Mouse (Mus musculus): ENCODE measurements around the gene Mfng.
A peak's percentile ranks its signal among the peaks of the same experiment; 100 is the strongest.

Gene Mfng

GRCm38 (mm10) chr15:78773290-78773729 lies at the start of gene Mfng:
Mfng (minus strand) TSS chr15:78773475.
- peak; percentile 80 to 89 for DNase-seq

GRCm38 (mm10) chr15:78816074-78816391 lies 42.8 kb upstream of the Mfng start:
- DNase-seq: no peak

- no peak for DNase-seq
These were observed 42.2 kb upstream of the Mfng start for GRCm38 (mm10) chr15:78815314-78816073.

- DNase-seq: no peak
These were observed 40.3 kb upstream of the Mfng start for GRCm38 (mm10) chr15:78813603-78814002.

GRCm38 (mm10) chr15:78810146-78810545 lies 36.9 kb upstream of the Mfng start:
- no peak for DNase-seq

- no peak for DNase-seq
These were observed 36.5 kb upstream of the Mfng start for GRCm38 (mm10) chr15:78809739-78810138.

- no peak for DNase-seq
These were observed 35.7 kb upstream of the Mfng start for GRCm38 (mm10) chr15:78808980-78809379.

GRCm38 (mm10) chr15:78807141-78807540 lies 33.9 kb upstream of the Mfng start:
- peak in 1 of 2 experiments; percentile 62 for DNase-seq

GRCm38 (mm10) chr15:78806614-78807013 lies 33.3 kb upstream of the Mfng start:
- DNase-seq: peak in 1 of 2 experiments; percentile 51

- no peak for DNase-seq
These were observed 32.1 kb upstream of the Mfng start for GRCm38 (mm10) chr15:78805351-78805750.

GRCm38 (mm10) chr15:78804326-78804725 lies 31.1 kb upstream of the Mfng start:
- DNase-seq: peak; percentile 53 to 68

- peak; percentile 67 to 78 for DNase-seq
These were observed 30.2 kb upstream of the Mfng start for GRCm38 (mm10) chr15:78803499-78803900.

- peak; percentile 73 to 83 for DNase-seq
These were observed 29.6 kb upstream of the Mfng start, which contains the start of gene Card10 for GRCm38 (mm10) chr15:78802776-78803391. Card10 (minus strand) TSS chr15:78803042.

- peak; percentile 54 to 67 for DNase-seq
These were observed 28.9 kb upstream of the Mfng start for GRCm38 (mm10) chr15:78801971-78802741.

GRCm38 (mm10) chr15:78801571-78801970 lies 28.3 kb upstream of the Mfng start:
- no peak for DNase-seq

- peak in 1 of 2 experiments; percentile 51 for DNase-seq
These were observed 25.8 kb upstream of the Mfng start for GRCm38 (mm10) chr15:78799029-78799428.

GRCm38 (mm10) chr15:78797060-78797329 lies 23.7 kb upstream of the Mfng start:
- DNase-seq: no peak

- peak; percentile 65 to 79 for DNase-seq
These were observed 23.2 kb upstream of the Mfng start for GRCm38 (mm10) chr15:78796196-78797059.

- DNase-seq: peak in 1 of 2 experiments; percentile 12
These were observed 17.7 kb upstream of the Mfng start for GRCm38 (mm10) chr15:78790990-78791389.

GRCm38 (mm10) chr15:78790451-78790850 lies 17.2 kb upstream of the Mfng start:
- peak; percentile 72 to 77 for DNase-seq

- DNase-seq: no peak
These were observed 16.5 kb upstream of the Mfng start for GRCm38 (mm10) chr15:78789721-78790323.

- peak in 1 of 2 experiments; percentile 54 for DNase-seq
These were observed 14.8 kb upstream of the Mfng start for GRCm38 (mm10) chr15:78788042-78788441.

All from kidney, postnatal 4 days (tissue).